Mouse (Mus musculus) CD4-positive, CD25-positive, alpha-beta regulatory T cell, adult 2 months (primary cell): Measurements from ENCODE around the gene Tbx10.
"Not testable (repeated sequence)": the region's sequence is repeated elsewhere in the genome, so short reads cannot be mapped to it uniquely, and the experiment has no call there.

ENCODE experiments used
- DNase-seq: peaks from one replicate; pipeline ENCODE4 v3.0.0-alpha.2; 2012; ENCODE audit warnings: low read depth, low spot score

Tbx10 gene

GRCm38 (mm10) chr19:3974608-3975007 is 17.9 kb upstream of the Tbx10 start:
- DNase-seq, result not testable (repeated sequence)

- DNase-seq, result peak; percentile 27
Measured at GRCm38 (mm10) chr19:3975866-3976265, 16.7 kb upstream of the Tbx10 start.

DNA sequence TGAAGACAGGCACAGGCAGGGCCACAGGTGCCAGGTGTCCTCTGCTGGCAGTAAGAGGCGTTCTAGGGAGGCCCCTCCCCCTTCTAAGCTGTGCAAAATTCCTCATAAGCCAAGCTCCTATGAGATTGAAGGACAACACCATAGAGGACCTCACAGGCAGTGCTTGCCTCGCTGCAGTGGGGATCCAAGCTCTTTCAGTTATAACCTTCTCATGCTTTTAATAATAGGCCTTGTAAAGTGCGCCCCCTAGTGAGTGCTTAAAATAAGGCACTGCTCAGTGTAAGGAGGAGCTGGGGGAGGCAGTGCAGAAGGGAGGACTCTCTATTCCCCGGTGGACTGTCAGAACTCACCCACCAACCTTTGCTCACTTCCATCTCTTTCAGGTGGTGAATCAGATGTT is 12.2 kb upstream of the Tbx10 start:
- DNase-seq, result peak; percentile 88

DNA sequence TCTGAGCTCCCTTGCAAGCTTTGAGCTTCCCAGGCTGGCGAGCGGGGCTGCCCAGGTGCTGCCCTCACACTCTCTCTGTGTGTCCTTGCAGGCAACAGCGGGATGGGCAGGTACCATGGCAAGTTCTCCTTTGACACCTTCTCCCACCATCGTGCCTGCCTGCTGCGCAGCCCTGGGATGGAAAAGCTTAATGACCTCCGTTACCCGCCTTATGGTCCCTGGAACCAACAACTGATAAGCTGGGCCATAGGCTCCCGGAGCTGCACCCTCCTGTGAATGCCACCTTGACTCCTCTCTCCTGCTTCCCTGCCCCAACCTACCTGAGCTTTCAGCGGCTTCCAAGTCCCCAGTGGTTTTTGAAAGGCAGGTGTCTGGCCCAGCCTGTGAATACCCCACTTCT is 11.6 kb upstream of the Tbx10 start:
- no peak for DNase-seq

DNA sequence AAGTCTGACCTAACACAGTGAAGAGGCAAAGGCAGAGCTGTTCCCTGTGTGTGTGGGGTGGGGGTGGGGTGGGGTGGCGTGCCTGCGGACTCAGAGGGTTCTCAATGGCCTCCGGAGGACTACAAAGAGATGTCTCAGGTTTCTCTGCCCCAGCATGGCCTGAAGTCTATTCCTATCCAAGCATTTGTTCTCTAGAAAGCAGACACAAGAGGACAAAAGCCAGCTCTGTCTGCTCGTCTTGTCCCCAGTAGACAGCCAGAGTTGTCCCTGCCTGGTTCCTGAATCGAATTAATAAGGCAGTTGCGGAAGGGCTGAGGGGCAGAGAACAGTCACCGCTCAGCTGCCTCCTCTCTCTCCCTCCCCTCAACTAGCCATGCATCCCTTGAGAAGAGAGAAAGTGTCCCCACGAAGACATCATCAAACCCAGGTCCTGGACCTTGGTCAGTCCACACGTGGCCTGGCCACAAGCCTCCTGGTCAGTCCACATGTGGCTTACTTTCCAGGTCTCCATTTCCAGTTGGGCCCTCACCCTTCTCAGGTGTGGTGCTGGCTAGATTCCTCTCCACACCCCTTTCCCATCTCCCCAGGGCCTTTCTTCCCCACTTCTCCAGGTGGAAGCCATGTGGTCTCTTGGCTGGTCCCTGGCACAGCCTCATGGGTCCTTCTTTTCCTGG is 8.9 kb upstream of the Tbx10 start:
- no peak for DNase-seq

DNA sequence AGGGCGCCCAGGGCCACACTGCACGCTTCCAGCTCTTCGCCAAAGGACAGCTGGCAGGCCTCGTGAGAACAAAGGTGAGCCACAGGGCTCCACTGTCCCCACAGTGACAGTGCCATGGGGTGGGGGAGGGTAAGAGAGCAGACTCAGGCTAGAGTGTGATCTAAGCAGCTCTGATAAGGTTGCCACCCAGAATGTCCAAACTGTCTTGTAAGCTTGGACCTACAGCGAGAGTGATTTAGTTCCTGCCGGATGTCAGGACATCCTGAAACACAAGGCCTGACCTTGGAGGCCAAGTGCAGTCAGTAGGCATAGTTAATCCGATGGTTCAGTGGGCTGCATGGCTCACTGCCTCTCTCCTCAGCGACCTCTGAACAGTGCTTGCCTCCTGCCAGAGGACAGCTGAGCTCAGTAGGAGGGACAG is 7.3 kb upstream of the Tbx10 start:
- DNase-seq, result no peak

GRCm38 (mm10) chr19:3986334-3986733 is 6.2 kb upstream of the Tbx10 start, which contains the start of gene Acy3:
Gene Acy3, plus strand, starts transcription at chr19:3986570.
- DNase-seq, result peak; percentile 31

- DNase-seq, result no peak
Measured at GRCm38 (mm10) chr19:3988066-3988465, 4.5 kb upstream of the Tbx10 start.

DNA sequence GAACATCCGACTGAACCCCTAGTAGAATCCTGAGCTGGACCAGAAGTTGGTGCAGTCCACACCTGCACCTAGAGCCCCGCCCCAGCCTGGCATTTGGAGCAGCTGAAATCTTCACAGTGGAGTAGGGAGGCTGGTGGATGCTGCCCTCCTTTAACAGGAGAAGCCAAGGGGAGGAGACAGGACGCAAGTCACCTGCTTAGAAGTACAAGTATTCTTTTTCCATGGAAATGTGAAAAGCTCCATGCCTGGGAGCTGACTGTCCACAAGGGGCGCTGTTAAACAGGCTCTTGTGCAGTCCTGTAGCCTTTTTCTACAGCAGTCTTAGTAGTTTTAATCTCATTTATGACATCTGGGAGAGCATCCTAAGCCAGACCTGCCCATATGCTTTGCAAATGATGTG is 3.8 kb upstream of the Tbx10 start:
- no peak for DNase-seq

GRCm38 (mm10) chr19:3990804-3991203 is 1.7 kb upstream of the Tbx10 start:
- DNase-seq, result no peak

- no peak for DNase-seq
Measured at GRCm38 (mm10) chr19:3991562-3991961, 990 bp upstream of the Tbx10 start.

DNA sequence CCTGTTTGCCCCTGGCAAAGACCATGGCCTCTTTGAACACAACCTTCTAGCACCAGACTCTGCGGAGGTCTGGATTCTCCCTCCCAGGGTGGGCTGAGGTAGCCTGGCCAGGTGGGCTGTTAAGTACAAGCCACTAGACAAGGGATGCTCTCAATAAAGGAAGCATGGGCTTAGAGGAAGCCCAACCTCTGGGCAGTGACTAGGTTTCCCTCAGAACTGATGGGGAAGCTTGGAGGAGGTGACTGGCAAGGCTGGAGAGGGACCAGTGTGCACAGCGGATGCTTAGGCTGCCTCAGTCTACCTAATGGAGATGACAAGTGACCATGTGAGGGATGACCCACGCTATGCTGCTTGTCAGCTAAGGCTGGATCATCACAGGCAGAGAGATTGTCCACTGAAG is 586 bp upstream of the Tbx10 start:
- no peak for DNase-seq

DNA sequence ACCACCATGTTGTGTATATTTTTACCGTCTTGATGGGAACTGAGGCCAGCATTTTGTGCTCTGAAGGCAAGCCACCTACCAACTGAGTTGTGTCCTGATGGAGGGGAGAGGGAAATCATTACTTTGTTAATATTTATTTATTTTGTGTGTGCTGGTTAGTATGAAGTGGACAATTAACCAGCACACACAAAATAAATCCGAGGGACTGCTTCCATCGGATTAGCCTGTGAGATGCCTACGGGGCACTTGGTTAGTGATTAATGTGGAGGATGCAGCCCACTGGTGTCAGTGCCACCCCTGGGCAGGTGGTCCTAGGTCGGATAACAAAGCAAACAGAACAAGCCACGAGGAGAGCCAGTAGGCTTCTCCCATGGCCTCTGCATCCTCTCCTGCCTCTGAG is 2.4 kb downstream of the Tbx10 start:
- DNase-seq, result no peak

DNA sequence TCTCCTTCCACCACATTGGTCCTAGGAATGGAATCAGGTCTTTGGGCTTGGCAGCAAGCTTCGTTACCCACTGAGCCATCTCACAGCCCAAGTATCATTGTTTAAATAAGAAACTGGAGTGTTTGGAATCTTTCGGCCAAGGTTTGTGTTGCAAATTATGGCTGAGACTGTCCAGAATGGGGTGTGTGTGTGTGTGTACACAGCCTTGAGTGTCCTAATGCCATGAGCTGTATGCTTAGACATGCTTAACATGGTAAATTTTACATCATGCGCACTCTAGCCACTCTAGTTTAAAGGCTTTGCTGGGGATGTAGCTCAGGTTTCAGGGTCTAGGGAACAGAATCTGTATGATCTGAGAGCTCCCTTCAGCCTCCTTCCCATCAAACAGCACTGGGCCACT is 3.0 kb downstream of the Tbx10 start:
- no peak for DNase-seq

- DNase-seq, result no peak
Measured at GRCm38 (mm10) chr19:3996106-3996505, 3.6 kb downstream of the Tbx10 start.

GRCm38 (mm10) chr19:3996747-3997146 is 4.2 kb downstream of the Tbx10 start:
- no peak for DNase-seq

DNA sequence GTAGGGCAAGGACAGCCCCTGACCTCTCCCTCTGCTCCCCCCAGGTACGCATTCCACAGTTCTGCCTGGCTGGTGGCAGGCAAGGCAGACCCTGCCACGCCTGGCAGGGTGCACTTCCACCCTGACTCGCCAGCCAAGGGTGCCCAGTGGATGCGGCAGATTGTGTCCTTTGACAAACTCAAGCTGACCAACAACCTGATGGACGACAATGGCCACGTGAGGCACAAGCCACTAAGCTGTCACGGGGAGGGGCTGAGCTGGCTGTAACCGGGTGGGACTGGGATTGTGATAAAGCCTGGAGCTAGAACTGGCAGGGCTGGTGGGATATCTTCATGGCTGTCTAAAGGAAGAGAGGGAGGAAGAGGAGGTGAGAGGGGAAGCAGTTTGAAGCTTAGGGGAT is 4.7 kb downstream of the Tbx10 start:
- DNase-seq, result no peak

GRCm38 (mm10) chr19:3998335-3998734 is 5.8 kb downstream of the Tbx10 start:
- DNase-seq, result no peak

GRCm38 (mm10) chr19:3999121-3999730 is 6.7 kb downstream of the Tbx10 start:
- no peak for DNase-seq

DNA sequence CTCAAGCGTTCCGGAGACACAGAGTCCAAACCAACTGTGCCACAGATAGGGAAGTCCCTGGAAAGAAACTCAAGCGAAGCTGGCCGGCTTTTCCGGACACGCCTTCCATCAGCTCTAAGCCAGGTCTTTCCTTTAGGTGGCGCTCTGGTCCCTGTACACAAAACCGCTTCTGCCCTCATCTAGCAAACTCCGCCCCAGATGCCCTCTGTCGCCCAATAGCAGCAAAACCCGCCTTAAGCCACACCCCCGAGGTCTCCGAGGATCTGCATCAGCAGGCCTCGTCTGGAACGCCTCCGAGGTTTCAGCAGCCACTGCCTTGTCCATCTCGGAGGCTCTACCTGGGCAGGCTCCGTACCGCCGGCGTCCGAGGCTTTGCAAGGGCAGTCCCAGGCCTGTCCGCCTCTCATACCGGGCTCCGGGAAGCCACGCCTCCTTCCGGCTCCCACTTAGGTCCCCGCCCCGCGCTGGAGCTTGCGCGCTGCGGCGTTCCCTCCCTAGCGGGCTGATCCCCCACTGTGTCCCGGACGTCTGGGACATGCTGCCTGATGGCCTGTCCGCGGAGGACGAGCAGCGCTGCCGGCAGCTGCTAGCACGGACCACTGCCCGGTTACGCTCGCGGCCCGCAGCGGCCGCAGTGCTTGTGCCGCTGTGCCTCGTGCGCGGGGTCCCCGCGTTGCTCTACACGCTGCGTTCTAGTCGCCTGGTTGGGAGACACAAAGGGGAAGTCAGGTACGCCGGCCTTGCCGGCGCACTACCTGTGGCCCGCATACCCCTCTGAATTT is 7.8 kb downstream of the Tbx10 start, which contains the start of the genes Nudt8 and Gm49405:
Gene Nudt8 (plus strand): TSS at position 462 of the 782 bp plus-strand sequence.
Gene Gm49405 (plus strand): TSS at position 508 of the 782 bp plus-strand sequence.
- DNase-seq, result peak; percentile 98

GRCm38 (mm10) chr19:4000949-4001525 is 8.5 kb downstream of the Tbx10 start:
- DNase-seq, result no peak

DNA sequence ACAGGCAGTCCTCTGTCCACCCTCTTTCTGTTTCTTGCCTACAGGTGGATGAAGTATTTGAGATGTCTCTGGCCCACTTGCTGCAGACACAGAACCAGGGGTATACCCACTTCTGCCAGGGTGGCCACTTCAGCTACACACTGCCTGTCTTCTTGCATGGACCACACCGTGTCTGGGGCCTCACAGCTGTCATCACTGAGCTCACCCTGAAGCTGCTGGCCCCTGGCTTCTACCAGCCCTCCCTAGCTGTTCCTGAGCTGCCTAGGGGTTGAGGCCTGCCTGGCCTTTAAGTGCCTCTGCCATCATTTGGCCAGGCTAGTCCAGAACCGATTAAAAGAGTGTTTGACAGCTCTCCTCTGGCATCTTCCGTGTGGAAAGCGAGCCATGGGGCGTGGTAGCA is 9.2 kb downstream of the Tbx10 start:
- no peak for DNase-seq
